Mouse (Mus musculus) heart, adult 18-20 months (tissue): ENCODE measurements around the gene Cfap157. TPM values are rescaled to one million over a fixed set of nuclear protein-coding genes. Genes with fewer than 3 reads are reported as not detected.

Experiments
- DNase-seq, 2 experiments: peaks; one replicate each; pipeline ENCODE4 v3.0.0; 2021 to 2022; ENCODE audit warnings: mixed read lengths in 1 of 2
- long read RNA-seq, 2 experiments: library from polyadenylated mRNA; stranded (forward); transcript quantifications; one replicate each; pipeline ENCODE4 v2.0.0; 2021
- total RNA-seq, 2 experiments: library from RNA; stranded (reverse); gene quantifications; 2 replicates each; pipeline ENCODE4 v1.2.3; 2021

Cfap157 gene
- total RNA-seq: not detected
- long read RNA-seq, experiment 1: 0 reads
- long read RNA-seq, experiment 2, partial matches to known transcripts: 0 of 2 reads
- long read RNA-seq, experiment 2, other reads (novel, unspliced or antisense): 2 of 2 reads

- DNase-seq: peak; percentile 67 to 69
Observed at GRCm38 (mm10) chr2:32784048-32784681, at the start of gene Cfap157. Cfap157 (minus strand) TSS chr2:32784428.

- DNase-seq: no peak
Observed at GRCm38 (mm10) chr2:32828979-32829676, 44.9 kb upstream of the Cfap157 start.

GRCm38 (mm10) chr2:32825796-32826195, 41.6 kb upstream of the Cfap157 start:
- no peak for DNase-seq

- no peak for DNase-seq
Observed at GRCm38 (mm10) chr2:32824778-32825177, 40.5 kb upstream of the Cfap157 start.

- no peak for DNase-seq
Observed at GRCm38 (mm10) chr2:32824181-32824580, 40.0 kb upstream of the Cfap157 start.

GRCm38 (mm10) chr2:32823579-32824154, 39.4 kb upstream of the Cfap157 start:
- DNase-seq: no peak

- no peak for DNase-seq
Observed at GRCm38 (mm10) chr2:32823153-32823552, 38.9 kb upstream of the Cfap157 start.

- no peak for DNase-seq
Observed at GRCm38 (mm10) chr2:32822643-32823042, 38.4 kb upstream of the Cfap157 start.

- DNase-seq: peak; percentile 30 to 58
Observed at GRCm38 (mm10) chr2:32821041-32821802, 37.0 kb upstream of the Cfap157 start.

- DNase-seq: no peak
Observed at GRCm38 (mm10) chr2:32818208-32818607, 34.0 kb upstream of the Cfap157 start.

- no peak for DNase-seq
Observed at GRCm38 (mm10) chr2:32817589-32817988, 33.4 kb upstream of the Cfap157 start.

- peak; percentile 30 to 35 for DNase-seq
Observed at GRCm38 (mm10) chr2:32816946-32817581, 32.8 kb upstream of the Cfap157 start.

GRCm38 (mm10) chr2:32816497-32816896, 32.3 kb upstream of the Cfap157 start:
- no peak for DNase-seq

- no peak for DNase-seq
Observed at GRCm38 (mm10) chr2:32811959-32812358, 27.7 kb upstream of the Cfap157 start.

- no peak for DNase-seq
Observed at GRCm38 (mm10) chr2:32808816-32809566, 24.8 kb upstream of the Cfap157 start.

GRCm38 (mm10) chr2:32798251-32798962, 14.2 kb upstream of the Cfap157 start:
- DNase-seq: no peak

GRCm38 (mm10) chr2:32795748-32796418, 11.7 kb upstream of the Cfap157 start:
- no peak for DNase-seq

- DNase-seq: peak; percentile 78 to 82
Observed at GRCm38 (mm10) chr2:32791297-32791696, 7.1 kb upstream of the Cfap157 start.

GRCm38 (mm10) chr2:32788581-32788980, 4.4 kb upstream of the Cfap157 start:
- DNase-seq: no peak

- peak in 1 of 2 experiments; percentile 38 for DNase-seq
Observed at GRCm38 (mm10) chr2:32787176-32787575, 2.9 kb upstream of the Cfap157 start.
